Mouse (Mus musculus): Measurements from ENCODE around the gene Pp2d1.
"Not testable (repeated sequence)": the region's sequence is repeated elsewhere in the genome, so short reads cannot be mapped to it uniquely, and the experiment has no call there.

Pp2d1 gene

GRCm38 (mm10) chr17:53539351-53539750 lies at the start of gene Pp2d1:
Pp2d1 (minus strand) TSS chr17:53539451.
- not testable (repeated sequence) for DNase-seq (ENCODE audit: low spot score)

GRCm38 (mm10) chr17:53588097-53588855 lies 49.0 kb upstream of the Pp2d1 start:
- no peak for DNase-seq (ENCODE audit: low spot score)

- DNase-seq (ENCODE audit: low spot score) = peak; percentile 72
Observed at GRCm38 (mm10) chr17:53587074-53587851, 48.0 kb upstream of the Pp2d1 start.

- DNase-seq (ENCODE audit: low spot score) = no peak
Observed at GRCm38 (mm10) chr17:53583846-53584579, 44.8 kb upstream of the Pp2d1 start.

GRCm38 (mm10) chr17:53582805-53583204 lies 43.6 kb upstream of the Pp2d1 start:
- no peak for DNase-seq (ENCODE audit: low spot score)

- DNase-seq (ENCODE audit: low spot score) = no peak
Observed at GRCm38 (mm10) chr17:53582026-53582585, 42.9 kb upstream of the Pp2d1 start.

GRCm38 (mm10) chr17:53580237-53580636 lies 41.0 kb upstream of the Pp2d1 start:
- DNase-seq (ENCODE audit: low spot score) = no peak

GRCm38 (mm10) chr17:53579612-53580011 lies 40.4 kb upstream of the Pp2d1 start:
- DNase-seq (ENCODE audit: low spot score) = no peak

- DNase-seq (ENCODE audit: low spot score) = no peak
Observed at GRCm38 (mm10) chr17:53578776-53579175, 39.5 kb upstream of the Pp2d1 start.

GRCm38 (mm10) chr17:53578249-53578648 lies 39.0 kb upstream of the Pp2d1 start:
- DNase-seq (ENCODE audit: low spot score) = no peak

- DNase-seq (ENCODE audit: low spot score) = no peak
Observed at GRCm38 (mm10) chr17:53577754-53578153, 38.5 kb upstream of the Pp2d1 start.

GRCm38 (mm10) chr17:53577151-53577550 lies 37.9 kb upstream of the Pp2d1 start:
- no peak for DNase-seq (ENCODE audit: low spot score)

GRCm38 (mm10) chr17:53573019-53573556 lies 33.8 kb upstream of the Pp2d1 start:
- DNase-seq (ENCODE audit: low spot score) = no peak

GRCm38 (mm10) chr17:53570932-53571331 lies 31.7 kb upstream of the Pp2d1 start:
- not testable (repeated sequence) for DNase-seq (ENCODE audit: low spot score)

- DNase-seq (ENCODE audit: low spot score) = no peak
Observed at GRCm38 (mm10) chr17:53570361-53570875, 31.2 kb upstream of the Pp2d1 start.

GRCm38 (mm10) chr17:53569829-53570228 lies 30.6 kb upstream of the Pp2d1 start:
- DNase-seq (ENCODE audit: low spot score) = no peak

- no peak for DNase-seq (ENCODE audit: low spot score)
Observed at GRCm38 (mm10) chr17:53568734-53569386, 29.6 kb upstream of the Pp2d1 start.

- DNase-seq (ENCODE audit: low spot score) = no peak
Observed at GRCm38 (mm10) chr17:53568118-53568517, 28.9 kb upstream of the Pp2d1 start.

GRCm38 (mm10) chr17:53567346-53568101 lies 28.3 kb upstream of the Pp2d1 start:
- no peak for DNase-seq (ENCODE audit: low spot score)

- no peak for DNase-seq (ENCODE audit: low spot score)
Observed at GRCm38 (mm10) chr17:53566919-53567345, 27.7 kb upstream of the Pp2d1 start.
